9 mouse cellular contexts compared by ENCODE assay signal in the genomic region with DNA sequence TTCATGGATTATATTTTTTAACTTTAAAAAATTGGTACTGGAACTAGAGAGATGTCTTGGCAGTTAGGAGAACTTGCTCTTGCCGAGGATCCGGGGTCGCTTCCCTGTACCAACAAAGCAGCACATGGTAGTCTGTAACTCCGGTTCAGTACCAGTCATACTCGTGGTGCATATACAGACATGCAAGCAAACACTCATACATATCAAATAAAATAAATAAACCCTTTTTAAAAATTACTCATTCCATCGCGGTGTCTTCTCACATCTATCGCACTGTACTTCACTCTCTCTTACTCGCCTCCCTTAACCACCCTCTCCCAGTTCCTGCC. TPM values are rescaled to one million over a fixed set of nuclear protein-coding genes. Genes with fewer than 3 reads are reported as not detected.
DNase-seq lines count a peak whose midpoint lies in the region; ATAC-seq and TF ChIP-seq lines count a peak whose summit lies in the region.
"Had no signal": no experiment of that assay in that cellular context is flagged by ENCODE, and none has a peak within 500 bp of the region (broad histone marks: within the 10 kb centered on the region; RNA-seq: fewer than 3 reads in every experiment).

No protein-coding gene starts in this region.

- peaks cover 9% of the 10 kb centered on the region for H3K4me1 ChIP-seq in heart, embryonic 13.5 days
- H3K4me1 ChIP-seq in midbrain, embryonic 12.5 days: 0 out of 2 replicates have a peak, but pooled peaks cover 2% of the 10 kb centered on the region
- H3K4me1 ChIP-seq in midbrain, embryonic 15.5 days: peaks cover 5% of the 10 kb centered on the region; the same call in 1 of the 2 replicates
- no peaks in the 10 kb centered on the region for H3K4me1 ChIP-seq in limb, embryonic 11.5 days (ENCODE audit: control insufficient read depth, insufficient read depth, low read length)
- H3K4me1 ChIP-seq in stomach, postnatal 0 days (replicated peaks; ENCODE audit: control insufficient read depth, insufficient read depth): no peaks in the 10 kb centered on the region

- no peaks in the 10 kb centered on the region for H3K9me3 ChIP-seq in heart, embryonic 13.5 days
- no peaks in the 10 kb centered on the region for H3K9me3 ChIP-seq in midbrain, embryonic 12.5 days
- no peaks in the 10 kb centered on the region for H3K9me3 ChIP-seq in midbrain, embryonic 15.5 days
- no peaks in the 10 kb centered on the region for H3K9me3 ChIP-seq in limb, embryonic 11.5 days (ENCODE audit: control insufficient read depth, low read length)
- H3K9me3 ChIP-seq in stomach, postnatal 0 days (ENCODE audit: control insufficient read depth, low read length): no peaks in the 10 kb centered on the region

- ATAC-seq in heart, embryonic 13.5 days (ENCODE audit: extremely low read depth, insufficient number of reproducible peaks, low FRiP score, low TSS enrichment): no peak
- ATAC-seq in midbrain, embryonic 12.5 days (ENCODE audit: low FRiP score, low read depth): no peak
- no peak for ATAC-seq in midbrain, embryonic 15.5 days (replicated peaks)
- ATAC-seq in limb, embryonic 11.5 days (ENCODE audit: insufficient number of reproducible peaks, low FRiP score, low TSS enrichment, low read depth): no peak
- ATAC-seq in stomach, postnatal 0 days (ENCODE audit: low FRiP score, low TSS enrichment): no peak

- H3K4me3 ChIP-seq in heart, embryonic 13.5 days: peak overlapping the region; percentile 52
- no peak overlapping the region for H3K4me3 ChIP-seq in midbrain, embryonic 12.5 days
- no peak overlapping the region for H3K4me3 ChIP-seq in midbrain, embryonic 15.5 days
- H3K4me3 ChIP-seq in limb, embryonic 11.5 days (ENCODE audit: low read depth, low read length): no peak overlapping the region
- no peak overlapping the region for H3K4me3 ChIP-seq in stomach, postnatal 0 days (ENCODE audit: low read depth, low read length)

- no peak for DNase-seq in heart, postnatal 10 days
- DNase-seq in limb, embryonic 11.5 days (ENCODE audit: low spot score): no peak
- DNase-seq in stomach, postnatal 0 days (ENCODE audit: low spot score): no peak
- DNase-seq in adrenal gland, postnatal 14 days: no peak
- no peak for DNase-seq in gastrocnemius, postnatal 10 days

- peak overlapping the region; percentile 72 for H3K4me2 ChIP-seq in heart, embryonic 13.5 days
- H3K4me2 ChIP-seq in midbrain, embryonic 12.5 days (replicated peaks): peak overlapping the region; percentile 57
- no peak overlapping the region; the same call in 1 of the 2 replicates for H3K4me2 ChIP-seq in midbrain, embryonic 15.5 days
- H3K4me2 ChIP-seq in limb, embryonic 11.5 days (ENCODE audit: low read depth, severe bottlenecking): peak overlapping the region; percentile 58; the same call in 1 of the 2 replicates
- H3K4me2 ChIP-seq in stomach, postnatal 0 days (replicated peaks; ENCODE audit: low read depth): peak overlapping the region; percentile 58

- no peak for TF ChIP-seq CTCF in stomach, postnatal 0 days (IDR thresholded peaks at IDR 0.05; ENCODE audit: low read depth)

- WGBS in heart, embryonic 13.5 days: 66% methylated on average over 9 of the region's 9 CpGs
- WGBS in midbrain, embryonic 12.5 days: 72% methylated on average over 9 of the region's 9 CpGs
- WGBS in midbrain, embryonic 15.5 days: 73% methylated on average over 9 of the region's 9 CpGs
- 62% methylated on average over 9 of the region's 9 CpGs for WGBS in limb, embryonic 11.5 days
- WGBS in stomach, postnatal 0 days: 42% methylated on average over 9 of the region's 9 CpGs

- no peaks in the 10 kb centered on the region for H3K36me3 ChIP-seq in heart, embryonic 13.5 days
- no peaks in the 10 kb centered on the region for H3K36me3 ChIP-seq in midbrain, embryonic 12.5 days
- no peaks in the 10 kb centered on the region for H3K36me3 ChIP-seq in midbrain, embryonic 15.5 days (replicated peaks)
- no peaks in the 10 kb centered on the region for H3K36me3 ChIP-seq in limb, embryonic 11.5 days (ENCODE audit: control insufficient read depth, insufficient read depth, low read length)
- H3K36me3 ChIP-seq in stomach, postnatal 0 days (ENCODE audit: control insufficient read depth, insufficient read depth, low read length): no peaks in the 10 kb centered on the region

- no peak for TF ChIP-seq EP300 in stomach, postnatal 0 days (optimal IDR thresholded peaks at IDR 0.05)

- no peak overlapping the region for H3K27ac ChIP-seq in heart, embryonic 13.5 days (replicated peaks)
- H3K27ac ChIP-seq in midbrain, embryonic 12.5 days (replicated peaks): no peak overlapping the region
- H3K27ac ChIP-seq in midbrain, embryonic 15.5 days: no peak overlapping the region
- H3K27ac ChIP-seq in limb, embryonic 11.5 days (replicated peaks; ENCODE audit: low read depth, low read length): no peak overlapping the region
- no peak overlapping the region for H3K27ac ChIP-seq in stomach, postnatal 0 days (replicated peaks)

- H3K9ac ChIP-seq in heart, embryonic 13.5 days: peak overlapping the region; percentile 33
- H3K9ac ChIP-seq in midbrain, embryonic 12.5 days (replicated peaks): no peak overlapping the region
- no peak overlapping the region for H3K9ac ChIP-seq in midbrain, embryonic 15.5 days
- no peak overlapping the region for H3K9ac ChIP-seq in limb, embryonic 11.5 days (ENCODE audit: low read length)
- no peak overlapping the region for H3K9ac ChIP-seq in stomach, postnatal 0 days (ENCODE audit: low read length)

- H3K27me3 ChIP-seq in heart, embryonic 13.5 days (replicated peaks): peaks cover 4% of the 10 kb centered on the region; the same call in 1 of the 2 replicates
- H3K27me3 ChIP-seq in midbrain, embryonic 12.5 days: peaks cover 11% of the 10 kb centered on the region
- no peaks in the 10 kb centered on the region; the same call in 1 of the 2 replicates for H3K27me3 ChIP-seq in midbrain, embryonic 15.5 days (replicated peaks)
- H3K27me3 ChIP-seq in limb, embryonic 11.5 days (ENCODE audit: control insufficient read depth, insufficient read depth, low read length): no peaks in the 10 kb centered on the region
- no peaks in the 10 kb centered on the region for H3K27me3 ChIP-seq in stomach, postnatal 0 days (ENCODE audit: control insufficient read depth, insufficient read depth, low read length)

- intact Hi-C loops in heart, postnatal 10 days (cut with DNase I): no loop called here

RNA-seq across cellular contexts. Expression of a gene that starts 0.7 kb away (rescaled TPM):
- 2.9 and 5.0 TPM in 2 replicates for polyA plus RNA-seq in heart, embryonic 13.5 days (2015; fragmentation: Nextera tagmentation; extraction: Ambion mirVana)
- under 1 TPM in 1 of 2 experiments, not detected in 1; 0.38 TPM for total RNA-seq in heart, postnatal 10 days (2021)
- 4.0 and 5.9 TPM in 2 replicates for polyA plus RNA-seq in midbrain, embryonic 12.5 days (2016; fragmentation: Nextera tagmentation; extraction: Ambion mirVana)
- polyA plus RNA-seq in midbrain, embryonic 15.5 days (2015; fragmentation: Nextera tagmentation; extraction: Ambion mirVana): 1.5 and 1.9 TPM in 2 replicates
- polyA plus RNA-seq in limb, embryonic 11.5 days (2014; fragmentation: Nextera tagmentation; extraction: Ambion mirVana): 6.9 TPM in 2 replicates
- 3.0 and 3.2 TPM in 2 replicates for polyA plus RNA-seq in stomach, postnatal 0 days (2015; fragmentation: Nextera tagmentation; extraction: Ambion mirVana)
- total RNA-seq in adrenal gland, postnatal 14 days (2021): 0.85 and 0.94 TPM in 2 replicates
- total RNA-seq in gastrocnemius, postnatal 10 days (2021): 1 to 10 TPM in 1 of 2 experiments, under 1 TPM in 1; 0.65 to 1.2 TPM

RNA-seq across cellular contexts. Expression of a gene that starts 8.7 kb away (rescaled TPM):
- polyA plus RNA-seq in heart, embryonic 13.5 days (2015; fragmentation: Nextera tagmentation; extraction: Ambion mirVana): 0.33 TPM in 1 of 2 replicates, not detected in the other
- total RNA-seq in heart, postnatal 10 days (2021): not detected
- polyA plus RNA-seq in midbrain, embryonic 12.5 days (2016; fragmentation: Nextera tagmentation; extraction: Ambion mirVana): 0.43 and 0.78 TPM in 2 replicates
- 2.4 and 2.5 TPM in 2 replicates for polyA plus RNA-seq in midbrain, embryonic 15.5 days (2015; fragmentation: Nextera tagmentation; extraction: Ambion mirVana)
- polyA plus RNA-seq in limb, embryonic 11.5 days (2014; fragmentation: Nextera tagmentation; extraction: Ambion mirVana): 0.44 TPM in 1 of 2 replicates, not detected in the other
- 0.24 TPM in 1 of 2 replicates, not detected in the other for polyA plus RNA-seq in stomach, postnatal 0 days (2015; fragmentation: Nextera tagmentation; extraction: Ambion mirVana)
- not detected in 2 replicates for total RNA-seq in adrenal gland, postnatal 14 days (2021)
- total RNA-seq in gastrocnemius, postnatal 10 days (2021): not detected
- polyA plus RNA-seq: activated CD4-positive, CD25-positive, alpha-beta regulatory T cell, adult 4 months had no signal

RNA-seq across cellular contexts. Expression of a gene that starts 41.4 kb away (rescaled TPM):
- 41.2 and 46.5 TPM in 2 replicates for polyA plus RNA-seq in heart, embryonic 13.5 days (2015; fragmentation: Nextera tagmentation; extraction: Ambion mirVana)
- total RNA-seq in heart, postnatal 10 days (2021): 10 to 100 TPM; 27.9 to 38.6 TPM
- polyA plus RNA-seq in midbrain, embryonic 12.5 days (2016; fragmentation: Nextera tagmentation; extraction: Ambion mirVana): 70.1 and 72.6 TPM in 2 replicates
- 76.6 and 85.7 TPM in 2 replicates for polyA plus RNA-seq in midbrain, embryonic 15.5 days (2015; fragmentation: Nextera tagmentation; extraction: Ambion mirVana)
- polyA plus RNA-seq in limb, embryonic 11.5 days (2014; fragmentation: Nextera tagmentation; extraction: Ambion mirVana): 34.4 and 38.3 TPM in 2 replicates
- polyA plus RNA-seq in stomach, postnatal 0 days (2015; fragmentation: Nextera tagmentation; extraction: Ambion mirVana): 166 and 169 TPM in 2 replicates
- 56.4 and 63.4 TPM in 2 replicates for total RNA-seq in adrenal gland, postnatal 14 days (2021)
- 10 to 100 TPM; 28.5 to 31.9 TPM for total RNA-seq in gastrocnemius, postnatal 10 days (2021)

RNA-seq across cellular contexts. Expression of a gene that starts 41.4 kb away (rescaled TPM):
- polyA plus RNA-seq in heart, embryonic 13.5 days (2015; fragmentation: Nextera tagmentation; extraction: Ambion mirVana): 0.18 and 0.28 TPM in 2 replicates
- 1 to 10 TPM; 1.7 to 2.0 TPM for total RNA-seq in heart, postnatal 10 days (2021)
- 0.33 and 0.35 TPM in 2 replicates for polyA plus RNA-seq in midbrain, embryonic 12.5 days (2016; fragmentation: Nextera tagmentation; extraction: Ambion mirVana)
- 0.77 and 0.83 TPM in 2 replicates for polyA plus RNA-seq in midbrain, embryonic 15.5 days (2015; fragmentation: Nextera tagmentation; extraction: Ambion mirVana)
- 0.04 TPM in 1 of 2 replicates, not detected in the other for polyA plus RNA-seq in limb, embryonic 11.5 days (2014; fragmentation: Nextera tagmentation; extraction: Ambion mirVana)
- polyA plus RNA-seq in stomach, postnatal 0 days (2015; fragmentation: Nextera tagmentation; extraction: Ambion mirVana): 0.08 and 0.16 TPM in 2 replicates
- total RNA-seq in adrenal gland, postnatal 14 days (2021): 6.0 and 7.0 TPM in 2 replicates
- total RNA-seq in gastrocnemius, postnatal 10 days (2021): under 1 TPM; 0.63 to 0.70 TPM
